Mouse (Mus musculus) E14TG2a.4 (cell line): ENCODE data around the gene C1galt1.

ENCODE experiments used
- H3K27me3 ChIP-seq: 2 replicates; pipeline ENCODE4 v1.6.1; 2014; ENCODE audit warnings: low read length, control low read depth; ENCODE audit not compliant: insufficient read depth
- H3K36me3 ChIP-seq: 2 replicates; pipeline ENCODE4 v1.6.1; 2014; ENCODE audit warnings: low read length, control low read depth; ENCODE audit not compliant: insufficient read depth
- H3K4me1 ChIP-seq: replicated peaks from 2 replicates; pipeline ENCODE4 v1.6.1; 2014; ENCODE audit warnings: low read depth, low read length, control low read depth
- H3K4me3 ChIP-seq: replicated peaks from 2 replicates; pipeline ENCODE4 v1.5.1; 2014; ENCODE audit warnings: mild to moderate bottlenecking, low read length
- H3K9me3 ChIP-seq: 2 replicates; pipeline ENCODE4 v1.6.1; 2014; ENCODE audit warnings: low read length, control low read depth
- CTCF ChIP-seq: conservative IDR thresholded peaks from 2 replicates; pipeline ENCODE4 v1.5.1; 2014; ENCODE audit warnings: low read length
- NANOG ChIP-seq: IDR thresholded peaks from 2 replicates; pipeline ENCODE4 v1.6.1; 2014; ENCODE audit warnings: borderline replicate concordance, low read length, mixed read lengths
- POU5F1 ChIP-seq: IDR thresholded peaks from 2 replicates; pipeline ENCODE4 v1.6.1; 2014; ENCODE audit warnings: low read length, borderline replicate concordance

C1galt1 gene

GRCm38 (mm10) chr6:7882520-7882919 is 37.9 kb downstream of the C1galt1 start:
- Histone ChIP-seq H3K9me3 (no peaks in the 10 kb centered on the region), H3K4me3 (no peak overlapping the region), H3K27me3 (no peaks in the 10 kb centered on the region), H3K4me1 (peaks cover 3% of the 10 kb centered on the region), H3K36me3 (no peaks in the 10 kb centered on the region)
- no peak for TF ChIP-seq POU5F1
- TF ChIP-seq CTCF: no peak
- no peak for TF ChIP-seq NANOG

- TF ChIP-seq POU5F1 (no peak), NANOG (no peak), CTCF (no peak)
- no peaks in the 10 kb centered on the region for H3K9me3 ChIP-seq
Observed at GRCm38 (mm10) chr6:7885994-7886684, 41.5 kb downstream of the C1galt1 start.

GRCm38 (mm10) chr6:7886685-7887004 is 42.0 kb downstream of the C1galt1 start:
- Histone ChIP-seq H3K4me3 (no peak overlapping the region), H3K36me3 (no peaks in the 10 kb centered on the region), H3K4me1 (peaks cover 3% of the 10 kb centered on the region), H3K27me3 (no peaks in the 10 kb centered on the region), H3K9me3 (no peaks in the 10 kb centered on the region)
- no peak for TF ChIP-seq CTCF
- TF ChIP-seq POU5F1: no peak

More at GRCm38 (mm10) chr6:7885994-7886684, 41.5 kb downstream of the C1galt1 start:
- no peaks in the 10 kb centered on the region for H3K36me3 ChIP-seq
- H3K4me3 ChIP-seq: no peak overlapping the region
- H3K4me1 ChIP-seq: peaks cover 3% of the 10 kb centered on the region
- no peaks in the 10 kb centered on the region for H3K27me3 ChIP-seq

- Histone ChIP-seq H3K27me3 (no peaks in the 10 kb centered on the region), H3K4me1 (no peaks in the 10 kb centered on the region), H3K9me3 (no peaks in the 10 kb centered on the region), H3K4me3 (no peak overlapping the region), H3K36me3 (no peaks in the 10 kb centered on the region)
- TF ChIP-seq POU5F1: no peak
- no peak for TF ChIP-seq CTCF
- no peak for TF ChIP-seq NANOG
Observed at GRCm38 (mm10) chr6:7896339-7896738, 51.7 kb downstream of the C1galt1 start.

GRCm38 (mm10) chr6:7912015-7912414 is 67.4 kb downstream of the C1galt1 start:
- Histone ChIP-seq H3K27me3 (no peaks in the 10 kb centered on the region), H3K4me3 (no peak overlapping the region), H3K9me3 (no peaks in the 10 kb centered on the region), H3K4me1 (0 out of 2 replicates have a peak, but pooled peaks cover 2% of the 10 kb centered on the region), H3K36me3 (no peaks in the 10 kb centered on the region)
- TF ChIP-seq POU5F1 (no peak), CTCF (no peak), NANOG (no peak)
